Comparison of ENCODE assay signal across 17 mouse cellular contexts in the genomic region with DNA sequence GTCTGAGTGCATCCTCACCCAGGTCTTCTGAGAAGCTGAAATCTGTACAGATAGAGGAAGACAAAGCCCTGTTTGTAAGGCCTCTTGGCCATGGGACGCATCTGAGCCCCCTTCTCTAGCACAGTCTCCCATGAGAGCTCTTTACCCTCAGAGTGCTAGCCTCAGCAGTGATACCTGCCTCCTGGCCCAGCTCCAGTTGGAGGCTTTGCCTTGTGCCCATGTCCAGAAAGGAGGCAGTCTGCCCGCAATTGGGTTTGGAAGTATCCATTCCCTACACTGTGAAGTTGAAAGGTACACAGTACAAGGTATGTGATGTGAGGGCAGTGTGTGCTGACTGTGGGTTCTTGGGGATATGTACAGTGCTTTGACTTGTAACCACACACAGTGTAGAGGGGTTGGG.
"Had no signal": no experiment of that assay in that cellular context is flagged by ENCODE, and none has a peak within 500 bp of the region (broad histone marks: within the 10 kb centered on the region; RNA-seq: fewer than 3 reads in every experiment).

No protein-coding gene starts in this region.

- H3K4me1 ChIP-seq: midbrain, embryonic 12.5 days; neural tube, embryonic 13.5 days had no signal

- H3K27me3 ChIP-seq: midbrain, embryonic 12.5 days; neural tube, embryonic 13.5 days; neural tube, embryonic 15.5 days had no signal

- H3K27ac ChIP-seq: midbrain, embryonic 10.5 days; midbrain, embryonic 12.5 days; neural tube, embryonic 13.5 days; neural tube, embryonic 15.5 days had no signal

- DNase-seq: lung, adult 18-20 months; lung, embryonic 14.5 days; lung, postnatal 10 days; lung, postnatal 4 days; retina, postnatal 1 day; right cerebral cortex, adult 18-20 months; right cerebral cortex, postnatal 25 days; right cerebral cortex, postnatal 4 days; spleen, adult 18-20 months; thymus, adult 18-20 months; thymus, postnatal 14 days; thymus, postnatal 36 days had no signal

- H3K4me3 ChIP-seq: midbrain, embryonic 10.5 days; midbrain, embryonic 12.5 days; myocyte; neural tube, embryonic 13.5 days; neural tube, embryonic 15.5 days had no signal

- H3K36me3 ChIP-seq: midbrain, embryonic 10.5 days; midbrain, embryonic 12.5 days; neural tube, embryonic 13.5 days; neural tube, embryonic 15.5 days had no signal
